Mouse (Mus musculus) limb, embryonic 10.5 days (tissue): Measurements from ENCODE around the gene Nkx2-5. TPM values are rescaled to one million over a fixed set of nuclear protein-coding genes. Genes with fewer than 3 reads are reported as not detected.

Experiments
- DNase-seq: peaks from one replicate; pipeline ENCODE4 v3.0.0-alpha.2; 2017; ENCODE audit warnings: low spot score
- H3K27ac ChIP-seq: fragments of 300-500 bp; sonication (generic); 2 replicates; pipeline ENCODE4 v1.5.1; 2016; ENCODE audit warnings: mild to moderate bottlenecking
- H3K27me3 ChIP-seq: fragments of 300-500 bp; sonication (generic); 2 replicates; pipeline ENCODE4 v1.6.1; 2016; ENCODE audit warnings: low read depth, mild to moderate bottlenecking; ENCODE audit not compliant: poor library complexity, severe bottlenecking
- H3K36me3 ChIP-seq: fragments of 300-500 bp; sonication (generic); 2 replicates; pipeline ENCODE4 v1.6.1; 2016; ENCODE audit warnings: mild to moderate bottlenecking, moderate library complexity
- H3K4me1 ChIP-seq: fragments of 300-500 bp; sonication (generic); 2 replicates; pipeline ENCODE4 v1.6.1; 2016
- H3K4me3 ChIP-seq: fragments of 300-500 bp; sonication (generic); 2 replicates; pipeline ENCODE4 v1.5.1; 2016; ENCODE audit warnings: mild to moderate bottlenecking, moderate library complexity
- H3K9me3 ChIP-seq: fragments of 300-500 bp; sonication (generic); replicated peaks from 2 replicates; pipeline ENCODE4 v1.6.1; 2016; ENCODE audit warnings: mild to moderate bottlenecking
- WGBS: fragments of 180-500 bp; shearing (Covaris S2); methylation state at CpG from one replicate; pipeline ENCODE4 v1.1.7; 2016; 5-methylcytosine and 5-hydroxymethylcytosine counted together
- polyA plus RNA-seq: library from polyadenylated mRNA; unstranded; fragments of >200 nt; fragmentation: Nextera tagmentation; extraction: Ambion mirVana; gene quantifications from 2 replicates; pipeline ENCODE4 v1.2.1, GENCODE M21; 2016

Gene Nkx2-5
- polyA plus RNA-seq = 0.10 and 0.14 TPM in 2 replicates

GRCm38 (mm10) chr17:26844909-26845148 is at the start of gene Nkx2-5:
TSS of gene Nkx2-5 (minus strand) at chr17:26845009.
- no peak within 1 kb of the TSS for H3K4me3 ChIP-seq
- 2% methylated on average over 5 of the region's 5 CpGs for WGBS
- no peak within 1 kb of the TSS for H3K27ac ChIP-seq
- H3K36me3 ChIP-seq = no peaks in the 10 kb centered on the region
- peaks cover 13% of the 10 kb centered on the region for H3K4me1 ChIP-seq
- DNase-seq = no peak
- H3K9me3 ChIP-seq = no peaks in the 10 kb centered on the region
- peaks cover 98% of the 10 kb centered on the region for H3K27me3 ChIP-seq

GRCm38 (mm10) chr17:26894342-26894741 is 49.5 kb upstream of the Nkx2-5 start:
- Histone ChIP-seq H3K36me3 (no peaks in the 10 kb centered on the region), H3K27me3 (0 out of 2 replicates have a peak, but pooled peaks cover 20% of the 10 kb centered on the region), H3K4me3 (no peak overlapping the region), H3K9me3 (no peaks in the 10 kb centered on the region), H3K4me1 (peaks cover 24% of the 10 kb centered on the region), H3K27ac (no peak overlapping the region)
- 88% methylated on average over 6 of the region's 6 CpGs for WGBS
- DNase-seq = no peak

- Histone ChIP-seq H3K27me3 (peaks cover 22% of the 10 kb centered on the region; the same call in 1 of the 2 replicates), H3K4me1 (peaks cover 24% of the 10 kb centered on the region), H3K36me3 (no peaks in the 10 kb centered on the region), H3K4me3 (no peak overlapping the region), H3K27ac (no peak overlapping the region), H3K9me3 (no peaks in the 10 kb centered on the region)
- WGBS = 66% methylated on average over 6 of the region's 6 CpGs
- DNase-seq = no peak
Measured at GRCm38 (mm10) chr17:26893492-26893891, 48.7 kb upstream of the Nkx2-5 start.

GRCm38 (mm10) chr17:26892635-26893375 is 48.0 kb upstream of the Nkx2-5 start:
- no peaks in the 10 kb centered on the region for H3K36me3 ChIP-seq
- 56% methylated on average over 16 of the region's 16 CpGs for WGBS
- no peak overlapping the region for H3K4me3 ChIP-seq
- H3K27me3 ChIP-seq = peaks cover 29% of the 10 kb centered on the region; the same call in 1 of the 2 replicates
- no peaks in the 10 kb centered on the region for H3K9me3 ChIP-seq
- peaks cover 26% of the 10 kb centered on the region for H3K4me1 ChIP-seq
- H3K27ac ChIP-seq = peak overlapping the region; percentile 28; the same call in 1 of the 2 replicates
- no peak for DNase-seq

GRCm38 (mm10) chr17:26887926-26888325 is 43.1 kb upstream of the Nkx2-5 start:
- H3K4me3 ChIP-seq = no peak overlapping the region
- no peak for DNase-seq
- H3K27ac ChIP-seq = no peak overlapping the region
- peaks cover 29% of the 10 kb centered on the region for H3K4me1 ChIP-seq
- peaks cover 30% of the 10 kb centered on the region for H3K27me3 ChIP-seq
- 42% methylated on average over 3 of the region's 3 CpGs for WGBS
- no peaks in the 10 kb centered on the region for H3K9me3 ChIP-seq
- H3K36me3 ChIP-seq = no peaks in the 10 kb centered on the region

- Histone ChIP-seq H3K4me1 (peaks cover 21% of the 10 kb centered on the region), H3K9me3 (no peaks in the 10 kb centered on the region), H3K27ac (no peak overlapping the region), H3K27me3 (peaks cover 30% of the 10 kb centered on the region), H3K4me3 (peak overlapping the region; percentile 47), H3K36me3 (no peaks in the 10 kb centered on the region)
- WGBS = 11% methylated on average over 30 of the region's 30 CpGs
- DNase-seq = peak; percentile 93
Measured at GRCm38 (mm10) chr17:26886047-26886749, 41.4 kb upstream of the Nkx2-5 start.

GRCm38 (mm10) chr17:26884995-26885926 is 40.5 kb upstream of the Nkx2-5 start:
- peak overlapping the region; percentile 47 for H3K4me3 ChIP-seq
- peaks cover 30% of the 10 kb centered on the region for H3K27me3 ChIP-seq
- H3K9me3 ChIP-seq = no peaks in the 10 kb centered on the region
- H3K27ac ChIP-seq = no peak overlapping the region
- peaks cover 21% of the 10 kb centered on the region for H3K4me1 ChIP-seq
- peak; percentile 71 for DNase-seq
- WGBS = 25% methylated on average over 25 of the region's 25 CpGs
- no peaks in the 10 kb centered on the region for H3K36me3 ChIP-seq

GRCm38 (mm10) chr17:26883585-26883984 is 38.8 kb upstream of the Nkx2-5 start:
- H3K4me1 ChIP-seq = peaks cover 21% of the 10 kb centered on the region
- DNase-seq = no peak
- no peak overlapping the region for H3K27ac ChIP-seq
- H3K36me3 ChIP-seq = no peaks in the 10 kb centered on the region
- H3K4me3 ChIP-seq = no peak overlapping the region
- H3K9me3 ChIP-seq = no peaks in the 10 kb centered on the region
- H3K27me3 ChIP-seq = peaks cover 28% of the 10 kb centered on the region
- WGBS = 72% methylated on average over 6 of the region's 6 CpGs

- no peak for DNase-seq
- no peak overlapping the region for H3K27ac ChIP-seq
- H3K36me3 ChIP-seq = no peaks in the 10 kb centered on the region
- WGBS = 84% methylated on average over 1 of the region's 1 CpGs
- no peak overlapping the region for H3K4me3 ChIP-seq
- H3K27me3 ChIP-seq = peaks cover 20% of the 10 kb centered on the region
- H3K4me1 ChIP-seq = peaks cover 19% of the 10 kb centered on the region
- no peaks in the 10 kb centered on the region for H3K9me3 ChIP-seq
Measured at GRCm38 (mm10) chr17:26882706-26883105, 37.9 kb upstream of the Nkx2-5 start.

- 89% methylated on average over 6 of the region's 6 CpGs for WGBS
- DNase-seq = no peak
- no peak overlapping the region for H3K27ac ChIP-seq
- no peak overlapping the region for H3K4me3 ChIP-seq
- no peaks in the 10 kb centered on the region for H3K4me1 ChIP-seq
- no peaks in the 10 kb centered on the region for H3K36me3 ChIP-seq
- peaks cover 11% of the 10 kb centered on the region; the same call in 1 of the 2 replicates for H3K27me3 ChIP-seq
- no peaks in the 10 kb centered on the region for H3K9me3 ChIP-seq
Measured at GRCm38 (mm10) chr17:26879235-26879634, 34.4 kb upstream of the Nkx2-5 start.

- no peak for DNase-seq
- Histone ChIP-seq H3K4me3 (no peak overlapping the region), H3K36me3 (no peaks in the 10 kb centered on the region), H3K9me3 (no peaks in the 10 kb centered on the region), H3K27me3 (peaks cover 7% of the 10 kb centered on the region; the same call in 1 of the 2 replicates), H3K27ac (no peak overlapping the region), H3K4me1 (no peaks in the 10 kb centered on the region)
- WGBS = 87% methylated on average over 7 of the region's 7 CpGs
Measured at GRCm38 (mm10) chr17:26877927-26878326, 33.1 kb upstream of the Nkx2-5 start.

GRCm38 (mm10) chr17:26874542-26874941 is 29.7 kb upstream of the Nkx2-5 start:
- Histone ChIP-seq H3K4me3 (no peak overlapping the region), H3K27ac (no peak overlapping the region), H3K4me1 (no peaks in the 10 kb centered on the region; the same call in 1 of the 2 replicates), H3K9me3 (no peaks in the 10 kb centered on the region), H3K27me3 (peaks cover 7% of the 10 kb centered on the region; the same call in 1 of the 2 replicates), H3K36me3 (no peaks in the 10 kb centered on the region)
- 66% methylated on average over 11 of the region's 11 CpGs for WGBS
- DNase-seq = no peak
